Mouse (Mus musculus): Measurements from ENCODE around the gene Cd276. TPM values are rescaled to one million over a fixed set of nuclear protein-coding genes. Genes with fewer than 3 reads are reported as not detected.
"Not testable (repeated sequence)": the region's sequence is repeated elsewhere in the genome, so short reads cannot be mapped to it uniquely, and the experiment has no call there.

The Cd276 gene
- polyA plus RNA-seq, 1 experiment from 2014 or later, result 38.4 TPM

GRCm38 (mm10) chr9:58567682-58568081, 12.4 kb upstream of the Cd276 start:
- no peak overlapping the region for H3K27ac ChIP-seq
- no peak for ATAC-seq (replicated peaks; ENCODE audit: low FRiP score)
- H3K36me3 ChIP-seq, result no peaks in the 10 kb centered on the region
- no peak overlapping the region for H3K9ac ChIP-seq
- no peak overlapping the region for H3K4me3 ChIP-seq (replicated peaks)
- no peak overlapping the region for H3K4me2 ChIP-seq
- H3K9me3 ChIP-seq (replicated peaks), result no peaks in the 10 kb centered on the region
- no peaks in the 10 kb centered on the region for H3K27me3 ChIP-seq
- no peaks in the 10 kb centered on the region for H3K4me1 ChIP-seq

- not testable (repeated sequence) for H3K9ac ChIP-seq; ATAC-seq (replicated peaks; ENCODE audit: low FRiP score); H3K36me3 ChIP-seq; H3K27ac ChIP-seq; H3K9me3 ChIP-seq (replicated peaks); H3K4me3 ChIP-seq (replicated peaks); H3K27me3 ChIP-seq; H3K4me1 ChIP-seq; H3K4me2 ChIP-seq
- 77% methylated on average over 3 of the region's 3 CpGs for WGBS
These were observed 10.7 kb upstream of the Cd276 start for GRCm38 (mm10) chr9:58565945-58566344.

- Histone ChIP-seq H3K9me3 (replicated peaks) (no peaks in the 10 kb centered on the region), H3K36me3 (no peaks in the 10 kb centered on the region), H3K27ac (no peak overlapping the region), H3K27me3 (no peaks in the 10 kb centered on the region; the same call in 1 of the 2 replicates), H3K9ac (no peak overlapping the region), H3K4me2 (no peak overlapping the region), H3K4me3 (replicated peaks) (no peak overlapping the region), H3K4me1 (peaks cover 16% of the 10 kb centered on the region)
- 61% methylated on average over 3 of the region's 3 CpGs for WGBS
- ATAC-seq (replicated peaks; ENCODE audit: low FRiP score), result no peak
These were observed 5.0 kb upstream of the Cd276 start for GRCm38 (mm10) chr9:58560211-58560610.

- 67% methylated on average over 3 of the region's 3 CpGs for WGBS
- Histone ChIP-seq H3K36me3 (no peaks in the 10 kb centered on the region), H3K27me3 (no peaks in the 10 kb centered on the region; the same call in 1 of the 2 replicates), H3K4me2 (no peak overlapping the region), H3K9ac (no peak overlapping the region), H3K9me3 (replicated peaks) (no peaks in the 10 kb centered on the region), H3K4me1 (peaks cover 29% of the 10 kb centered on the region), H3K4me3 (replicated peaks) (no peak overlapping the region), H3K27ac (no peak overlapping the region)
- no peak for ATAC-seq (replicated peaks; ENCODE audit: low FRiP score)
These were observed 2.5 kb upstream of the Cd276 start for GRCm38 (mm10) chr9:58557457-58558455.

DNA sequence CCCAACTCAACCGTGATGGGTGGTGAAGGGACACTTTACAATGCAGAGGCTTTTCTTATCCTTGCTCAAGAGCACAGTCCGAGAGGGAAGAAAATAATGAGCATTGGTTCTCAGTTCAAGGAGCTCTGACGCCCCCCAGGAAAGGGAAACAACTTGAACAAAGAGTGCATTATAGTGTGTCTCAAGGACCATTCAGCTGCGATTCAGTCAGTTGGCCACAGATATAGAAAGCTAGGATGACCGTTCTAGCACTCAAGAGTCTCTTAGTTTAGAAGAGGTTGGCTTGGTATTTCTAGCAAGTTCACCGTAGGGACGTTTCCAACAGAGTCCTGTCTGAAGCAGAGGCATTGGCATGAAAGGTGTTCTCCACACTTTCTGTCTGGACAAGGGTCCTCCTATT, 1.4 kb upstream of the Cd276 start:
- ATAC-seq (replicated peaks; ENCODE audit: low FRiP score), result no peak
- 74% methylated on average over 7 of the region's 7 CpGs for WGBS
- H3K9ac ChIP-seq, result no peak overlapping the region
- no peaks in the 10 kb centered on the region; the same call in 1 of the 2 replicates for H3K27me3 ChIP-seq
- H3K4me3 ChIP-seq (replicated peaks), result no peak overlapping the region
- H3K27ac ChIP-seq, result no peak overlapping the region
- no peak overlapping the region for H3K4me2 ChIP-seq
- no peaks in the 10 kb centered on the region for H3K36me3 ChIP-seq
- H3K9me3 ChIP-seq (replicated peaks), result no peaks in the 10 kb centered on the region
- H3K4me1 ChIP-seq, result peaks cover 33% of the 10 kb centered on the region

- Histone ChIP-seq H3K4me3 (replicated peaks) (peak overlapping the region; percentile 77), H3K9me3 (replicated peaks) (no peaks in the 10 kb centered on the region), H3K27ac (peak overlapping the region; percentile 91), H3K4me2 (peak overlapping the region; percentile 93), H3K9ac (peak overlapping the region; percentile 96), H3K4me1 (peaks cover 33% of the 10 kb centered on the region), H3K27me3 (no peaks in the 10 kb centered on the region; the same call in 1 of the 2 replicates), H3K36me3 (no peaks in the 10 kb centered on the region)
- no peak for ATAC-seq (replicated peaks; ENCODE audit: low FRiP score)
- WGBS, result 22% methylated on average over 9 of the region's 9 CpGs
These were observed 613 bp upstream of the Cd276 start for GRCm38 (mm10) chr9:58555685-58556414.

DNA sequence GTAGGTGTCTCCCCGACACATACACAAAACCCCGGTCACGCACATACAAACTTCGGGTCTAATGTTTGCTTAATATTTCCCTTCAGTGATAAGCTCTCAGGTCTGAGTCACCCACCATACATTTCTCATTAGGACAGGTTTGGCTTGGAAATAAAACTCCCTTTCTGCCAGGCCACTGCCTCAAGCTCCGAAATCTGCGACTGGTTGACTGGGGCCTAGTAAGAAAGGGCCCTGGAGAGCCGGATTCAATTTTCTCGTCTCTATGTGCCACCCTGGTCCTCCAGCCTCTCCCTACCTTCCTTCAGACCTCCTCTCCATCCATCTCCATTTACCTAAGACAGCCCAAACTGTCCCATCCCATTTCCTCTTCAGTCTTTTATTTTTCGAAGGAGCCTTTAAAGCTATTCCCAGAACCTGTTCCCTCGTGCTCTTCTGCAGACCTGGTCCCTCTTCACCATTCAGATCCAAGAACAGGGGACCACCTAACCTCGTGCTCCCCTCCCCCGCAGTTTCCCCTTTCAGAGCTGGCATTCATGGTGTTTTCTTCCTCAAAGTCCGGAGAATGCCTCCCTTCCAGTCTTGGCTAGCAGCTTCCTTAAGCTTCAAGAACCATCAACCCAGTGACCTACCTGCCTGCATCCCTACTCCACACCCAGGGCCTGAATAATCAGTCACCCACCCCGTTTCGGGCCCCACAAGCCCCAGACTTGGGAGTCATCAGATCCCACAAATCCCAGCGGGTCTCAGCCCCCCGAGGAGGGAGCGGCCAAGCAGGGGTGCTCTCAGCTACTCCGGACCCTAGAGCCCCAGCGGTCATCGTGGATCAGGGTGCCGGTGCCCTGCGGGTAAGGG, 955 bp downstream of the Cd276 start:
- Histone ChIP-seq H3K36me3 (no peaks in the 10 kb centered on the region), H3K4me3 (replicated peaks) (peak overlapping the region; percentile 77), H3K9ac (peak overlapping the region; percentile 96), H3K27ac (peak overlapping the region; percentile 91), H3K4me1 (peaks cover 37% of the 10 kb centered on the region), H3K27me3 (no peaks in the 10 kb centered on the region; the same call in 1 of the 2 replicates), H3K9me3 (replicated peaks) (no peaks in the 10 kb centered on the region), H3K4me2 (peak overlapping the region; percentile 93)
- 10% methylated on average over 23 of the region's 23 CpGs for WGBS
- ATAC-seq (replicated peaks; ENCODE audit: low FRiP score), result no peak

GRCm38 (mm10) chr9:58552083-58552482, 3.2 kb downstream of the Cd276 start:
- H3K4me2 ChIP-seq, result no peak overlapping the region
- H3K9me3 ChIP-seq (replicated peaks), result no peaks in the 10 kb centered on the region
- H3K27ac ChIP-seq, result no peak overlapping the region
- H3K4me1 ChIP-seq, result peaks cover 48% of the 10 kb centered on the region
- WGBS, result 80% methylated on average over 9 of the region's 9 CpGs
- no peaks in the 10 kb centered on the region for H3K36me3 ChIP-seq
- no peak overlapping the region for H3K4me3 ChIP-seq (replicated peaks)
- H3K27me3 ChIP-seq, result no peaks in the 10 kb centered on the region; the same call in 1 of the 2 replicates
- no peak overlapping the region for H3K9ac ChIP-seq
- ATAC-seq (replicated peaks; ENCODE audit: low FRiP score), result no peak

- Histone ChIP-seq H3K27ac (no peak overlapping the region), H3K4me3 (replicated peaks) (no peak overlapping the region), H3K9ac (no peak overlapping the region), H3K27me3 (no peaks in the 10 kb centered on the region), H3K9me3 (replicated peaks) (no peaks in the 10 kb centered on the region), H3K4me1 (peaks cover 41% of the 10 kb centered on the region), H3K4me2 (no peak overlapping the region), H3K36me3 (no peaks in the 10 kb centered on the region)
- no peak for ATAC-seq (replicated peaks; ENCODE audit: low FRiP score)
- 91% methylated on average over 6 of the region's 6 CpGs for WGBS
These were observed 4.3 kb downstream of the Cd276 start for GRCm38 (mm10) chr9:58550928-58551327.

DNA sequence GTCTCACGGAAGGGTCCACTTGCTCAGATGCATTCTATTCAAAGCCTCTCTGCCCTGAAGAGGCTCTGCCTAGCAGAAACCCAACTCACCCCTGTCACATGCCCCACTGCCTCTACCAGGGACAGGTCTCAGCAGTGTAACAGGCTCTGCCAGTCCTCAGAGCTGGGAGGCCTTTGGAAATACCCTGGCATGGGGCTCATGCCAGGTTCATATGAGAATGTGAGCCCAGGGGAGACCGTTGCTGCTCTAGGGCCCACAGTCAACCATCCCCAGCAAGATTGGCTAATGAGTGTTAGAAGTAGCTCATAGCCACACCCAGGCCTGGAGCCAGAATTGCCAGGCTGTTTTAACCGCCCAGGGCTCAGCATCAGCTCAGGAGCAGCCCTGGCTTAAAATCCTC, 5.5 kb downstream of the Cd276 start:
- H3K27ac ChIP-seq, result no peak overlapping the region
- H3K4me2 ChIP-seq, result no peak overlapping the region
- H3K9ac ChIP-seq, result no peak overlapping the region
- no peak overlapping the region for H3K4me3 ChIP-seq (replicated peaks)
- no peaks in the 10 kb centered on the region for H3K27me3 ChIP-seq
- H3K9me3 ChIP-seq (replicated peaks), result no peaks in the 10 kb centered on the region
- H3K36me3 ChIP-seq, result no peaks in the 10 kb centered on the region
- 72% methylated on average over 3 of the region's 3 CpGs for WGBS
- no peak for ATAC-seq (replicated peaks; ENCODE audit: low FRiP score)
- peaks cover 35% of the 10 kb centered on the region for H3K4me1 ChIP-seq

DNA sequence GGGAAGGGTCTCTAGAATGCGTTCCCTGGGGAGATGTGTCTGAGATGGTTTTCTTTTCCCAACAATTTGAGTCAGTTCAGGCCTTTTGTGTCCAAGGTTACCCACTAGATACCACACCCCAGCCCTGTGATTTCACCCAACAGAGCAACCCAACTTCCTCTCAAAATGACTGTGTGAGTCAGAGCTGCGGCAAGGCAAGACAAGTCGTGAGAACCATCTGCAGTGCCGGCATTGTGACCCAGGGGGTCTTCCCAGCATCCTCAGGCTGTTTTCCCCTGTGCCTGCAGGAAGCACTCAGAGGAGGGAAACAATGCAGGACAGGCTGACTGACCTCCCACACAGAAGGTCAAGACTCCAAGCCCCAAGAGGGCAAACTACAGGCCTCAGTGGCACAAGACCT, 6.3 kb downstream of the Cd276 start:
- H3K9ac ChIP-seq, result no peak overlapping the region
- no peak for ATAC-seq (replicated peaks; ENCODE audit: low FRiP score)
- no peak overlapping the region for H3K4me3 ChIP-seq (replicated peaks)
- no peaks in the 10 kb centered on the region for H3K27me3 ChIP-seq
- H3K9me3 ChIP-seq (replicated peaks), result no peaks in the 10 kb centered on the region
- 57% methylated on average over 4 of the region's 4 CpGs for WGBS
- H3K36me3 ChIP-seq, result no peaks in the 10 kb centered on the region
- H3K27ac ChIP-seq, result no peak overlapping the region
- H3K4me1 ChIP-seq, result peaks cover 27% of the 10 kb centered on the region
- H3K4me2 ChIP-seq, result no peak overlapping the region

All from kidney, embryonic 15.5 days (tissue).